Mouse (Mus musculus): Measurements from ENCODE around the gene Supt6. TPM values are rescaled to one million over a fixed set of nuclear protein-coding genes. Genes with fewer than 3 reads are reported as not detected.

Supt6 gene
- polyA plus RNA-seq, 1 experiment from 2014 or later: 27.9 TPM

DNA sequence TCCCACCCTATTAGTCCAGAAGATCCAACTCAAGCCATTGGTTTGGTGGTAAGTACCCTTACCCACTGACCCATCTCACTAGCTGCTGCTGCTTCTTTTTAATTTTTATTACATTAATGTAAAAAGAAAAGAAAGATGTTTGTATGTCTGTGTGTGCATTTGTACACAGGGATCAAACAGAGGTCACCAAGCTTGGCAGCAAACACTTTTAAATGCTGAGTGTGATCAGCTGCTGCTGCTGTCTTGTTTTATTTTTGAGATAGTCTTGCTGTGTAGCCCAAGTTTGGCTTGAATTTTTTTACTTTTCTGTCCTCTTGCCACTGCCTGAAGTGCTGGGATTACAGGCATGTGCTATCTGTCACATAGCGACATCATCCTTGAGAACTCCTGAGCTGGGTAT is 29.8 kb upstream of the Supt6 start:
- no peak for DNase-seq
- Histone ChIP-seq H3K36me3 (ENCODE audit: insufficient read depth) (peaks cover 96% of the 10 kb centered on the region), H3K4me2 (no peak overlapping the region), H3K4me1 (ENCODE audit: insufficient read depth) (no peaks in the 10 kb centered on the region), H3K27me3 (ENCODE audit: insufficient read depth, low read length) (no peaks in the 10 kb centered on the region), H3K9me3 (ENCODE audit: low read depth, low read length) (no peaks in the 10 kb centered on the region), H3K9ac (no peak overlapping the region), H3K27ac (ENCODE audit: low read depth) (no peak overlapping the region), H3K4me3 (ENCODE audit: low read depth, low read length) (no peak overlapping the region)
- 94% methylated on average over 1 of the region's 1 CpGs for WGBS
- ATAC-seq (ENCODE audit: insufficient read depth): no peak
- no peak for TF ChIP-seq CTCF (IDR thresholded peaks at IDR 0.05; ENCODE audit: low read depth)

DNA sequence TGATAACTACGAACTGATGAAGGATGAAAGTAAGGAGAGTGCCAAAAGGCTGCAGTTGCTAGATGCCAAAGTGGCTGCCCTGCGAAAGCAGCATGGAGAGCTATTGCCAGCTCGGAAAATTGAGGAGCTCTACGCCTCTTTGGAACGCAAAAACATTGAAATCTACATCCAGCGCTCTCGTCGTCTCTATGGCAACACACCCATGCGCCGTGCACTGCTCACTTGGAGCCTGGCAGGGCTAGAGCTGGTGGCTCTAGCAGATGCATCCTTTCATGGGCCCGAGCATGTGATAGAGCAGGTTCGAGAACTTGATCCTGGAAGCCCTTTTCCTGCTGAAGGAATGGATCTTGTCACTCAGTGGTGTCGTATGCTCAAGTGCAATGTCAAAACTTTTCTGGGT is 26.2 kb upstream of the Supt6 start:
- Histone ChIP-seq H3K27me3 (ENCODE audit: insufficient read depth, low read length) (no peaks in the 10 kb centered on the region), H3K9ac (no peak overlapping the region), H3K27ac (ENCODE audit: low read depth) (no peak overlapping the region), H3K4me3 (ENCODE audit: low read depth, low read length) (no peak overlapping the region), H3K4me1 (ENCODE audit: insufficient read depth) (no peaks in the 10 kb centered on the region), H3K9me3 (ENCODE audit: low read depth, low read length) (no peaks in the 10 kb centered on the region), H3K36me3 (ENCODE audit: insufficient read depth) (peaks cover 95% of the 10 kb centered on the region), H3K4me2 (no peak overlapping the region)
- no peak for TF ChIP-seq CTCF (IDR thresholded peaks at IDR 0.05; ENCODE audit: low read depth)
- 90% methylated on average over 13 of the region's 13 CpGs for WGBS
- no peak for ATAC-seq (ENCODE audit: insufficient read depth)
- DNase-seq: no peak

DNA sequence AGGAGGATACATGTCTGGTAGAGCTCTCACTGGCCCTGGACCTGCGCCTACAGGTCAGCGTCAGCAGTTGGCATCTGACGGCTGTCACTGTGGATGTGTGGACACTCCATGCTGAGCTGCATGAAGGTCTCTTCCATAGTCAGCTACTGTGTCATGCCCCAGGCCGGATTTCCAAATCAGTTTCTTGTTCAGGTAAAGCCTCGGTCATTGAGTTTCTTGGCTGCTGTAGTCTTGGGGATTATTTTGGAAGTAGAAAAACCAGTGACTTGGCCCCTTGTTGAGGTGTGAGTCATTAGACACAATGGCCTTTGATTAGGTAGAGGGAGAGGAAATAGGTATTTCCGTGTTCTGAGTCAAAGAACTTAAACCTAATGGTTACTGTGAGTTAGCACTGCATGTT is 19.8 kb upstream of the Supt6 start:
- no peak for ATAC-seq (ENCODE audit: insufficient read depth)
- peaks cover 71% of the 10 kb centered on the region for H3K36me3 ChIP-seq (ENCODE audit: insufficient read depth)
- H3K4me3 ChIP-seq (ENCODE audit: low read depth, low read length): no peak overlapping the region
- WGBS: 87% methylated on average over 6 of the region's 6 CpGs
- H3K27me3 ChIP-seq (ENCODE audit: insufficient read depth, low read length): peaks cover 3% of the 10 kb centered on the region; the same call in 1 of the 2 replicates
- no peak overlapping the region for H3K9ac ChIP-seq
- H3K4me1 ChIP-seq (ENCODE audit: insufficient read depth): no peaks in the 10 kb centered on the region
- TF ChIP-seq CTCF (IDR thresholded peaks at IDR 0.05; ENCODE audit: low read depth): no peak
- DNase-seq: no peak
- no peaks in the 10 kb centered on the region for H3K9me3 ChIP-seq (ENCODE audit: low read depth, low read length)
- no peak overlapping the region for H3K27ac ChIP-seq (ENCODE audit: low read depth)
- no peak overlapping the region for H3K4me2 ChIP-seq

DNA sequence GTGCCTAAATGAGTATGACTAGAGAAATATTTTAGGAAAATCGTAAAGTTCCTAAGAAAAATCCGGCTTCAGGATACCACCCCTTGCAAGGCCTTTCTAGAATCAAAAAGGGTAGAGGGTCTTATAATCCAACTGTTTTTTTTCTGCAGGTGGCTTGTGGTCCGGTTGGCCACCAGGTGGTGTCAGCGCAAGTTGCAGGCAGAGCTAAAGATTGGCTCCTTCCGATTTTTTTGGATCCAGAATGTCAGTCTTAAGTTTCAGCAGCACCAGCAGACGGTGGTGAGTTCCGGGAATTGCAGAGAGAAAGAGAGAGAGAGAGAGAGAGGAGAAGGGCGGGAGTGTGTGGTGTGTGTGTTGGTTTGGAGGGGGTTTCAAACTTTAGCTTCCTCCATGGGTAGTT is 16.8 kb upstream of the Supt6 start:
- TF ChIP-seq CTCF (IDR thresholded peaks at IDR 0.05; ENCODE audit: low read depth): peak; percentile 75
- H3K27me3 ChIP-seq (ENCODE audit: insufficient read depth, low read length): peaks cover 5% of the 10 kb centered on the region; the same call in 1 of the 2 replicates
- WGBS: 2% methylated on average over 8 of the region's 8 CpGs
- H3K9me3 ChIP-seq (ENCODE audit: low read depth, low read length): no peaks in the 10 kb centered on the region
- H3K4me3 ChIP-seq (ENCODE audit: low read depth, low read length): peak overlapping the region; percentile 79
- no peak overlapping the region for H3K27ac ChIP-seq (ENCODE audit: low read depth)
- H3K36me3 ChIP-seq (ENCODE audit: insufficient read depth): peaks cover 43% of the 10 kb centered on the region
- no peaks in the 10 kb centered on the region for H3K4me1 ChIP-seq (ENCODE audit: insufficient read depth)
- ATAC-seq (ENCODE audit: insufficient read depth) (no peak), DNase-seq (peak; percentile 84)
- peak overlapping the region; percentile 69 for H3K4me2 ChIP-seq
- H3K9ac ChIP-seq: peak overlapping the region; percentile 20; the same call in 1 of the 2 replicates

DNA sequence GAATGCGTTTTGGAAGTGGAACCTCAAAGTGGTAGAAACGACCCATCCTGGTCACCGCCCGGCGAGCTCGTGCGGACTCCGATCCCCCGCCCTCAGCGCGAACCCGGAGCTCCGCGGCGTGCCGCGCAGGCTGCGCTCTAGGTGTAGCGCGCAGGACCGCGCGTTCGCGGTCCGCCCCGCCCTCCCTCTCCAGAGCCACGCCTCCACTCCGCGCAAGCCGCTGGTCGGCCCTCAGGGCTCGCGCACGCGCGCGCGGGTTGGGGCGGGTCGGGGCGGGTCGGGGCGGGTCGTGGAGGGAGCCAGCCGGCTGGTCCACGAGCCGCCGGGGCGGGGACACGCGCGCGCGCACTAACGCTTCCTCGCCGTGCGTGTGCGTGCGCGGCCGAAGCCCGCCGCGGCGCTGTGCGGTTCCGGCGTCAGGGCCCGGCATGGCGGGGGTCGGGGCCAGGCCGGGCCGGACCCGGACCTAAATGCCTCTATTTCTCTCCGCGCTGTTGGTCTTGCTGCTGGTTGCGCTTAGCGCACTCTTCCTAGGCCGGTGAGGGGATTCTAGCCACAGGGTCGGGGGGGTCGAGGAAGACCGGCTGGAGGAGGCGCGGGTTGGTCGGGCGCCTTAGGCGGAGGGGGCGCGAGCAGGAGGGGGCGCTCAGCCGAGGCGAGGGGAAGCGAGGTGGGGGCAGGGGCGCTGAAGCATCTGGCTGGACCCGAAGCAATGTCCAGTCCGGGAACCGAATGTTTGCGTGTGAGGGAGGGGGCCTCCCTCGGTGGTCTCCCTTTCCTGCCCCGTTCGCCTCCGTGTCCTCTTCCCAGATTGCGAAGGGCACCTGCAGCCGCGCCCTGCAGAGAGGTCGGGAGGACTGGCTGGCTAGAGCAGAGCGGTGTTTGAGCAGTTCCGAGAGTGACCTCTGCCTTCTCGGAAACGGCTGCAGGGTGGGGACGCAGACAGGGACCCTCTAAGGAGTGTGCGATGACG is 15.9 kb upstream of the Supt6 start, which contains the start of gene 2610507B11Rik:
TSS of gene 2610507B11Rik (plus strand) at position 373 of the 973 bp plus-strand sequence.
- H3K4me3 ChIP-seq (ENCODE audit: low read depth, low read length): peak within 1 kb of the TSS; percentile 79
- peaks cover 5% of the 10 kb centered on the region; the same call in 1 of the 2 replicates for H3K27me3 ChIP-seq (ENCODE audit: insufficient read depth, low read length)
- H3K9ac ChIP-seq: peak within 1 kb of the TSS; percentile 67
- DNase-seq: peak; percentile 97
- peaks cover 35% of the 10 kb centered on the region for H3K36me3 ChIP-seq (ENCODE audit: insufficient read depth)
- H3K9me3 ChIP-seq (ENCODE audit: low read depth, low read length): no peaks in the 10 kb centered on the region
- TF ChIP-seq CTCF (IDR thresholded peaks at IDR 0.05; ENCODE audit: low read depth): no peak
- peak within 1 kb of the TSS; percentile 60; the same call in 1 of the 2 replicates for H3K27ac ChIP-seq (ENCODE audit: low read depth)
- peak within 1 kb of the TSS; percentile 69 for H3K4me2 ChIP-seq
- H3K4me1 ChIP-seq (ENCODE audit: insufficient read depth): no peaks in the 10 kb centered on the region
- peak; percentile 94 for ATAC-seq (ENCODE audit: insufficient read depth)
- WGBS: under 1% methylated on average over 106 of the region's 115 CpGs

DNA sequence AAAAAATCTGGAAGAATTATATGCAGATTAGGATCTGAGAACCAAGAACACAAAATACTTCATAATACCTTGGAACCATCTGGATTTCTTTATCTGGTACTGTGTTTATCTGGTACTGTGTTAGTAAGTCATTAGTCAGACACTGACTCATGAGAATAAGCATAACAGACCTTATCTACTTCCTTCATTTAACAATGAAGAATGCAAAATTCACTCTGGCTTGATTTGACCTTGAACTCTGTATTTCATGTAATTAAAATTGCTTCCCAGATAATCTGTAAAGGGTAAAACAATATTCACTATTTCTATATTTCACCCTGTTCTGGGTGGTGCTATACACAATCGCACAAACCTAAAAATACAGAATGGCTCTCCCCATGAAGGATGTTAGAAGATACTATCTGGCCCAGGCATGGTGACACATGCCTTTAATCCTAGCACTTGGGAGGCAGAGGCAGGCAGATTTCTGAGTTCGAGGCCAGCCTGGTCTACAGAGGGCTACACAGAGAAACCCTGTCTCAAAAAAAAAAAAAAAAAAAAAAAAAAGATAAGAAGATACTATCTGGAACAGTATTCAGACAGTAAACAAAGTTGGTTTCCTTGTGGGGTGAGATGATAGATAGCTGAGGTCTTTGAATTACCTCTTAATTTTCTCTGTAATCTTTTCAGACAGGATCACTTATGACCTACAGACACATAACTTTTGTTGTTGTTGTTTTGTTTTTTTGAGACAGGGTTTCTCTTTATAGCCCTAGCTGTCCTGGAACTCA is 14.9 kb upstream of the Supt6 start:
- Histone ChIP-seq H3K36me3 (ENCODE audit: insufficient read depth) (peaks cover 29% of the 10 kb centered on the region), H3K9me3 (ENCODE audit: low read depth, low read length) (no peaks in the 10 kb centered on the region), H3K4me3 (ENCODE audit: low read depth, low read length) (peak overlapping the region; percentile 79), H3K27ac (ENCODE audit: low read depth) (no peak overlapping the region), H3K9ac (no peak overlapping the region), H3K4me1 (ENCODE audit: insufficient read depth) (no peaks in the 10 kb centered on the region), H3K4me2 (peak overlapping the region; percentile 69), H3K27me3 (ENCODE audit: insufficient read depth, low read length) (peaks cover 5% of the 10 kb centered on the region; the same call in 1 of the 2 replicates)
- 95% methylated on average over 2 of the region's 2 CpGs for WGBS
- TF ChIP-seq CTCF (IDR thresholded peaks at IDR 0.05; ENCODE audit: low read depth): no peak
- DNase-seq (peak; percentile 8), ATAC-seq (ENCODE audit: insufficient read depth) (no peak)

Data from lung, embryonic 14.5 days (tissue).